Mouse (Mus musculus): ENCODE measurements around the gene Myh3. TPM values are rescaled to one million over a fixed set of nuclear protein-coding genes. Genes with fewer than 3 reads are reported as not detected.

The Myh3 gene
- 0.86 TPM for polyA plus RNA-seq (2017; shearing (Covaris generic))

GRCm38 (mm10) chr11:67078000-67078399, at the start of gene Myh3:
Gene Myh3, plus strand, starts transcription at chr11:67078300.

GRCm38 (mm10) chr11:67052321-67052952, 25.7 kb upstream of the Myh3 start, which contains the start of the genes Adprm and Sco1:
Gene Adprm, minus strand, starts transcription at chr11:67052594.
Gene Sco1, plus strand, starts transcription at chr11:67052670.

Other genes starting within 250 kb of the Myh3 start
- not detected for gene Pirt, start 166.3 kb upstream of the Myh3 start, polyA plus RNA-seq (2017; shearing (Covaris generic))
- gene Tmem238l, start 121.7 kb upstream of the Myh3 start, polyA plus RNA-seq (2017; shearing (Covaris generic)) = not detected
- 1.2 TPM for gene Tmem220, start 53.1 kb upstream of the Myh3 start, polyA plus RNA-seq (2017; shearing (Covaris generic))
- gene Adprm, start 25.7 kb upstream of the Myh3 start, polyA plus RNA-seq (2017; shearing (Covaris generic)) = 68.8 TPM
- 11.5 TPM for gene Sco1, start 25.6 kb upstream of the Myh3 start, polyA plus RNA-seq (2017; shearing (Covaris generic))
- gene Myh2, start 92.7 kb downstream of the Myh3 start, polyA plus RNA-seq (2017; shearing (Covaris generic)) = not detected
- gene Myh1, start 121.8 kb downstream of the Myh3 start, polyA plus RNA-seq (2017; shearing (Covaris generic)) = not detected
- not detected for gene Myh4, start 159.7 kb downstream of the Myh3 start, polyA plus RNA-seq (2017; shearing (Covaris generic))
- gene Myh8, start 198.8 kb downstream of the Myh3 start, polyA plus RNA-seq (2017; shearing (Covaris generic)) = not detected
- not detected for gene Myh13, start 243.4 kb downstream of the Myh3 start, polyA plus RNA-seq (2017; shearing (Covaris generic))

Measured in activated CD4-positive, CD25-positive, alpha-beta regulatory T cell, adult 9 weeks (primary cell).